Mouse (Mus musculus) cerebellum, adult 11-12 months (tissue): ENCODE measurements at regions not wholly inside any gene's neighbourhood (a gene's known extent, or its start where the extent isn't known, plus 50 kb on each side); places are given as distances from the start of the nearest gene placed in this dataset.

ENCODE experiments used
- DNase-seq: peaks from one replicate; pipeline ENCODE4 v3.0.0; 2022

- DNase-seq: no peak
Observed at GRCm38 (mm10) chr4:107736866-107737265, 52.8 kb upstream of the Dmrtb1 start.

DNA sequence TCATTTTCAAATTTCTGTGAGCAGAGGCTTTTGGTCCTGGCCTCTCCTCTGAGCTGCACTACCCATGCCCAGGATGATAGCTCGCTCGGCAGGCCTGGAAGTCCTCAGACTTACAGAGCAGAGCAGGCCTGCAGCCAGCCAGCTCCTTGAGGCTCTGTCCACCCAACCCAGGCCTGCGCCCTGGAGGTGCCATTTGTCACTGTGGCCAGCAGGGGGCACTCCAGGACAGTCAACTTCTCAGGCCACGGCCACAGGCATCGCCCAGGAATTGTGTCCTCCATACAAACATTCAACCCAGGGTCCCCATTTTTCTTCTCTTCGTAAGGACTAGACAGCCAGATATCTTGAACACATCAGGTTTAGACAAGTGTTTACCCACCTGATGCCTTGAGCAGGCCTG is 53.9 kb upstream of the Dmrtb1 start:
- peak; percentile 77 for DNase-seq

- peak; percentile 14 for DNase-seq
Observed at GRCm38 (mm10) chr4:107738776-107739175, 54.7 kb upstream of the Dmrtb1 start.

DNA sequence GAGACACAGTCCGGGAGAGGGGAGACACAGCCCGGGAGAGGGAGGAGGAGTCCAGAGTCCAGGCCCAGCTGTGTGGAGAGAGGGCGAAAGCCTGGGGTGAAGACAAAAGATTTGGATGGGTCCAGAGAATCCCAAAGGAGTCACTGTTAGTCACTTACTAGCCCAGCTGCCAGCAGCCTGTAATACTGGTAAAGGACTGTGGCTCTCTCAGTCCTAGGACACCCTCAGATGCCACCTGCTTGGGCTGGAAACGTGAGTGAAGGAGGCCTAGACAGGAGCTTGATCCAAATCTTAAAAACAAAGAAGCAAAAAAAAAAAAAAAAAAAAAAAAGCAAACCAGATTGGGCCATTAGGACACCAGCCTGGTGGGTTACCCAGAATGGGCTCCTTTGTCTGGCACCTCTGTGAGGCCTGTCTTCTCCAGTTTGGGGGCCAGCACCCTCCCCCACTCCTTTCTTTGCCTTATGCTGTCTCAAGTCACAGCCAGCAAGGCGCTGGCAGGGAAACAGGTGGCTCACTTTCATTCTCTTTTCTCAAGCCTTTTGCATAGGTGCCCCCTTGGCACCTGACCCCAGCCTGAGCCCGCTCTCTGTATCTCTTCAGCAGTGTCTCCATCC is 55.9 kb upstream of the Dmrtb1 start:
- DNase-seq: no peak

GRCm38 (mm10) chr4:107743646-107744045 is 58.4 kb upstream of the Lrp8 start:
- DNase-seq: no peak

- no peak for DNase-seq
Observed at GRCm38 (mm10) chr4:107746366-107746765, 55.7 kb upstream of the Lrp8 start.

DNA sequence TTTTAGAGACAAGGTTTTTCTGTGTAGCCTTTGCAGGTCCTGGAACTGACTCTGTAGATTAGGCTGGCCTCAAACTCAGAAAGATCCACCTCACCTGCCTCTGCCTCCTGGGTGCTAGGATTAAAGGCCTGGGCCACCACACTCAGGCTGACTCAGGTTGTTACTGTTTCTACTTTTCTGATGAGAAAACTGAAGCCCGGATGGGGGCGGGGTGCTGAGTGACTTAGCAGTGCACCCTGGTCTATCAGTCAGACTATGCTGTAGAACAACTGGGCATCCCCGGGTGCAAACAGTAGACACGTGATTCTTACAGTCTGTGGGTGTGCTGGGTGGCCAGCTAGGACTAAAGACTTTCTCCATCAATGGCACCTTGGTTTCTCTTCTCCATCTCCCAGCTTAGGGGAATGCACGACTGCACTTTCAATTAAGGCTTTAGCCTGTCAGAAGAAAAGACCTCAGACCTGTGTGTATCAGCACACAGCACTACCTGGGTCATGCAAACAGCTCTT is 55.1 kb upstream of the Lrp8 start:
- DNase-seq: no peak

- DNase-seq: no peak
Observed at GRCm38 (mm10) chr4:107747454-107747853, 54.6 kb upstream of the Lrp8 start.

DNA sequence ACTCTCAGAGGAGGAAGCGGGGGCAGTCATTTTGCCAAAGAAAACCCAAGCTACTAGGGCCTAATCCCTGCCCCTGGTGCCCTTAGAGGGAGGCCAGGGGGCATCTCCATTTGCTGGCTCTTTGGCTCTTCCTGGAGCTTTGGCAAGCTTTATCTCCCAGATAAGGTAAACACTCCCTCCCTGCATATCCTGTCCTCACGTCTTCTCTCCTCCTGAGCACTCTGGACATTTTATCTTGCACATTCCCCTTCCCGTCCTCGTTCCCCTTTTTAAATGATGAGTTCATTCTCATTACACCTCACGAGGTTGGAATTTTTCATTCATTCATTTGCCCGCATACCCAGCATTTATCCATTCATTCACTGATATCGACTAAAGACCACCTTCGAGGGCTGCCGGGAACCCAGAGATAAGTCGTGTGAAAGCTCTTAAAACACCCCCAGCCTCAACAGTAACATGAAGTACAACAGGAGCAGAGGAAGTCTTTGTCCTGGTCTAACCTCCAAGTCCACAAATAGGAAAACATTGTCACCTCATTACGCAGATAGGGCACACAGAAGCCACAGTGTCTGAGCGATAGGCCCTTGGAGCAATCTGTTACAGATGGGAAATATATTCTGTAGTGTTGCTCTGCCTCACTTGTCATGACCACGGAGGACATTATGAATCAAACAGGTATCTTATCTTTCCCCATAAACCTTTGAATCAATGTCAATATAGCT is 54.0 kb upstream of the Lrp8 start:
- no peak for DNase-seq

- no peak for DNase-seq
Observed at GRCm38 (mm10) chr4:107749045-107749444, 53.0 kb upstream of the Lrp8 start.

DNA sequence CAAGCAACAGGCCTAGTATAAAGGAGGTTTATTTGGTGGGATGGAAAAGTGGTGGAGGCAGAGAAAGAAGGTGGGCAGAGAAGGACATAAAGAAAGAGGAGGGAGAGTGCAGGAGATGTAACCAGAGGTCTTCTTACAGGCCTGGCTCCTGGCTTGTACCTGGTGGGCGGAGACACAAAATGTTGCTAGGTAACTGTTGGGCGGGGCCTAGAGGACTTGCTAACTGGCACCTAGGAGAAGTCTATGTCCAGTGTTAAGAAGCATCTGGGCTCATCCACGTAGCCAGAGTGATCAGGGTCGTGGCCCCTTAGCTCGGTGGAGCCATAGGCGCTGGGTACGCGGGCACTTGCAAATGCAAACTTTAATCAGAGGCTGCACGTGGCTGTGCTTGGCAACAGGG is 52.0 kb upstream of the Lrp8 start:
- DNase-seq: no peak
